Mouse (Mus musculus): Measurements from ENCODE around the gene Lenep. TPM values are rescaled to one million over a fixed set of nuclear protein-coding genes. Genes with fewer than 3 reads are reported as not detected.

Lenep gene
- total RNA-seq (2012; rRNA removed) (not detected in 2 replicates), total RNA-seq (2014; rRNA removed) (not detected in 2 replicates), polyA plus RNA-seq (2012; ENCODE audit: insufficient read length, low read depth) (not detected in 2 replicates)

DNA sequence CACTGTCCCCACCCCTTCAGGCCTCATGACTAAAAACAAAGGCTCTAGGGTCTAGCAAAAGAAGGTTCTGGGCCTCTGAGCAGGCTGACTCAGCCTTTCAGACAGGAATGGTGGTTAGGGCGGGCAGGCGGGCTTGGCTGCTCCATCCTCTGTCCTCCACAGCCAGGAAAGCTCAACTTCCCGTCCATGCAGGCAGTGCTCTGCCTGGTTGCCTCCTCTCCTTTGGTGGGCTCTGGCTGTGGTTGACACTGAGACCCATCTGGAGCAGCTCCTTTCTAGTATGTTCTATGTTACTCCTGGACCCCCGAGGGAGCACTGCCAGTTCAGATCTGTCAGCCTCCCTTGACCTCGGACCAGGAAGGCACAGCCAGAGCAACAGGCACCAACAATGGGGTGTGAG lies at the start of gene Lenep:
TSS of gene Lenep (minus strand) at position 101 of the 400 bp plus-strand sequence.
- peaks cover 6 to 45% of the 10 kb centered on the region in 2 experiments for H3K4me1 ChIP-seq (ENCODE audit: control insufficient read depth in 1 of 2, insufficient read depth in 2 of 2)
- dilution Hi-C loops (cut with MboI; ENCODE audit: extremely low pct_ligation_motif_present, extremely low pct_unique_long_range_greater_than_20kb, low sequenced_read_pairs) (no loop called here), in situ Hi-C loops (cut with MboI; ENCODE audit: low pct_ligation_motif_present, low pct_unique_long_range_greater_than_20kb, low sequenced_read_pairs) (no loop called here)
- H3K4me3 ChIP-seq (replicated peaks in 1 of 3; ENCODE audit: low read depth in 2 of 3, low read length in 2 of 3, poor library complexity in 1 of 3) = no peak within 1 kb of the TSS
- no peak within 1 kb of the TSS for H3K27ac ChIP-seq (ENCODE audit: insufficient read depth, low read depth)
- H3K9ac ChIP-seq (ENCODE audit: insufficient read depth, low read depth) = no peak within 1 kb of the TSS
- TF ChIP-seq CHD1 (IDR thresholded peaks at IDR 0.05; ENCODE audit: low read depth, low read length) (no peak), ETS1 (conservative IDR thresholded peaks at IDR 0.05; ENCODE audit: low read depth, low read length) (no peak), GABPA (IDR thresholded peaks at IDR 0.05; ENCODE audit: insufficient replicate concordance, low read depth, low read length) (no peak), MAFK (IDR thresholded peaks at IDR 0.05; ENCODE audit: insufficient replicate concordance, low read length) (no peak), EP300 (IDR thresholded peaks at IDR 0.05; ENCODE audit: low read length) (no peak), ZNF384 (IDR thresholded peaks at IDR 0.05; ENCODE audit: low read depth, low read length) (no peak), NELFE (IDR thresholded peaks at IDR 0.05; ENCODE audit: low read depth, low read length) (no peak), NRF1 (IDR thresholded peaks at IDR 0.05; ENCODE audit: low read depth, low read length) (no peak), MAZ (IDR thresholded peaks at IDR 0.05; ENCODE audit: low read depth, low read length) (no peak)
- H3K36me3 ChIP-seq (replicated peaks in 1 of 2; ENCODE audit: control insufficient read depth in 1 of 2, insufficient read depth in 1 of 2, low read length in 1 of 2) = peaks cover 61 to 84% of the 10 kb centered on the region in 2 experiments
- H3K9me3 ChIP-seq (replicated peaks; ENCODE audit: low read length) = peaks cover 5% of the 10 kb centered on the region
- no peaks in the 10 kb centered on the region for H3K27me3 ChIP-seq (replicated peaks)
- no peaks in the 10 kb centered on the region for H3K79me2 ChIP-seq (replicated peaks; ENCODE audit: control insufficient read depth, extremely low read depth, insufficient read depth, poor library complexity, severe bottlenecking)
- H3K4me2 ChIP-seq (ENCODE audit: insufficient read depth, low read depth, poor library complexity, severe bottlenecking) = no peak within 1 kb of the TSS
- DNase-seq (ENCODE audit: extremely low read depth) = no peak

DNA sequence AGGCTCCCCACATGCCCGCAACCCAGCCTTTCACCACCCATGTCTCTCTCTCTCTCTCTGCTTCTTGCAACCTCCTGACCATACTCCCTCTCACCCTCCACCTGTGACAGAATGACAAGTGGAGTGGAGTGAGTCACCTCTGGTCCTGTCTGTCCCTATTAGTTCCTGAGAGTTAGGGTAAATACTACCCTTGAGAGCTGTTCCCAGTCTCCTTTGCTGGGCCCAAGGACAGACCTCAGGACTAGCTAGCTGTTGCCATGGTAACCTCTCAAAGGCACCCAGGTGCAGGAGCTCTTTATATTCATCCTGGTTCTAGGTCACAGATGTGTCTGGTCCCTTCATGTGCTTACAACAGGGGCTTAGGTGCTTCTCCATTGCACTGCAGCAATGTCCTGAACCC lies 49.3 kb upstream of the Lenep start:
- peaks cover 13 to 36% of the 10 kb centered on the region in 2 experiments for H3K4me1 ChIP-seq (ENCODE audit: control insufficient read depth in 1 of 2, insufficient read depth in 2 of 2)
- in situ Hi-C loops (cut with MboI; ENCODE audit: low pct_ligation_motif_present, low pct_unique_long_range_greater_than_20kb, low sequenced_read_pairs) (no loop called here), dilution Hi-C loops (cut with MboI; ENCODE audit: extremely low pct_ligation_motif_present, extremely low pct_unique_long_range_greater_than_20kb, low sequenced_read_pairs) (no loop called here)
- TF ChIP-seq CHD2 (IDR thresholded peaks at IDR 0.05; ENCODE audit: low read length) (no peak), HCFC1 (IDR thresholded peaks at IDR 0.05; ENCODE audit: low read depth, low read length) (no peak), IRF4 (IDR thresholded peaks at IDR 0.05; ENCODE audit: low read depth, low read length) (no peak), MYC (IDR thresholded peaks at IDR 0.05; ENCODE audit: low read depth, low read length) (no peak), NRF1 (IDR thresholded peaks at IDR 0.05; ENCODE audit: low read depth, low read length) (no peak), GABPA (IDR thresholded peaks at IDR 0.05; ENCODE audit: insufficient replicate concordance, low read depth, low read length) (no peak), CTCF (conservative IDR thresholded peaks at IDR 0.05 in 1 of 2, IDR thresholded peaks at IDR 0.05 in 1 of 2; ENCODE audit: low read depth in 2 of 2, low read length in 2 of 2) (no peak), ZC3H11A (IDR thresholded peaks at IDR 0.05; ENCODE audit: low read depth, low read length) (no peak), POLR2AphosphoS2 (IDR thresholded peaks at IDR 0.05; ENCODE audit: low read depth, low read length) (no peak)
- no peak overlapping the region for H3K4me3 ChIP-seq (replicated peaks in 1 of 3; ENCODE audit: low read depth in 2 of 3, low read length in 2 of 3, poor library complexity in 1 of 3)
- H3K36me3 ChIP-seq (replicated peaks in 1 of 2; ENCODE audit: control insufficient read depth in 1 of 2, insufficient read depth in 1 of 2, low read length in 1 of 2) = peaks cover 20 to 41% of the 10 kb centered on the region in 2 experiments
- peak; percentile 24 for DNase-seq (ENCODE audit: extremely low read depth)
- H3K79me2 ChIP-seq (replicated peaks; ENCODE audit: control insufficient read depth, extremely low read depth, insufficient read depth, poor library complexity, severe bottlenecking) = no peaks in the 10 kb centered on the region
- H3K27ac ChIP-seq (ENCODE audit: insufficient read depth, low read depth) = no peak overlapping the region
- no peaks in the 10 kb centered on the region for H3K9me3 ChIP-seq (replicated peaks; ENCODE audit: low read length)
- no peak overlapping the region for H3K4me2 ChIP-seq (ENCODE audit: insufficient read depth, low read depth, poor library complexity, severe bottlenecking)
- no peaks in the 10 kb centered on the region for H3K27me3 ChIP-seq (replicated peaks)
- no peak overlapping the region for H3K9ac ChIP-seq (ENCODE audit: insufficient read depth, low read depth)
